ENCODE assay signal across 12 mouse cellular contexts in genomic region chr1:156763280-156763679, GRCm38 (mm10).
"Had no signal": no experiment of that assay in that cellular context is flagged by ENCODE, and none has a peak within 500 bp of the region (broad histone marks: within the 10 kb centered on the region; RNA-seq: fewer than 3 reads in every experiment).

No protein-coding gene starts in this region.

- DNase-seq: kidney, adult 8-10 months; kidney, postnatal 10 days; kidney, postnatal 4 days; liver; liver, embryonic 13.5 days; liver, postnatal 0 days; right cerebral cortex, adult 18-20 months; right cerebral cortex, postnatal 25 days had no signal

- H3K4me2 ChIP-seq: liver, embryonic 13.5 days; lung, embryonic 15.5 days; midbrain, embryonic 13.5 days had no signal

- H3K4me3 ChIP-seq: layer of hippocampus, adult 2 months; liver, embryonic 13.5 days; lung, embryonic 15.5 days; midbrain, embryonic 13.5 days had no signal

- ATAC-seq: liver, postnatal 0 days; midbrain, embryonic 13.5 days had no signal

- H3K36me3 ChIP-seq: liver, embryonic 13.5 days; lung, embryonic 15.5 days had no signal

- H3K9ac ChIP-seq: liver, embryonic 13.5 days; liver, postnatal 0 days; lung, embryonic 15.5 days; midbrain, embryonic 13.5 days had no signal

- H3K27ac ChIP-seq: layer of hippocampus, adult 2 months; liver, embryonic 13.5 days; lung, embryonic 15.5 days; midbrain, embryonic 13.5 days; stomach, postnatal 0 days had no signal

- H3K4me1 ChIP-seq: liver, embryonic 13.5 days had no signal

- H3K27me3 ChIP-seq: liver, embryonic 13.5 days; lung, embryonic 15.5 days; midbrain, embryonic 13.5 days had no signal
